In genomic region chr13:69721141-69721540, GRCm38 (mm10) we compare ENCODE assay signal across 18 mouse cellular contexts. TPM values are rescaled to one million over a fixed set of nuclear protein-coding genes. Genes with fewer than 3 reads are reported as not detected.
DNase-seq lines count a peak whose midpoint lies in the region; ATAC-seq and TF ChIP-seq lines count a peak whose summit lies in the region.
"Had no signal": no experiment of that assay in that cellular context is flagged by ENCODE, and none has a peak within 500 bp of the region (broad histone marks: within the 10 kb centered on the region; RNA-seq: fewer than 3 reads in every experiment).

No protein-coding gene starts in this region.

- no peak overlapping the region for H3K9ac ChIP-seq in heart, adult 2 months (ENCODE audit: low read depth, low read length)
- H3K9ac ChIP-seq in midbrain, embryonic 13.5 days (replicated peaks) = no peak overlapping the region
- H3K9ac ChIP-seq in midbrain, embryonic 15.5 days = no peak overlapping the region
- H3K9ac ChIP-seq: embryonic facial prominence, embryonic 12.5 days; heart, embryonic 15.5 days; limb, embryonic 13.5 days; liver, embryonic 14.5 days had no signal

- WGBS in heart, adult 2 months = 6% methylated on average over 6 of the region's 6 CpGs
- WGBS in midbrain, embryonic 13.5 days = 11% methylated on average over 6 of the region's 6 CpGs
- 8% methylated on average over 6 of the region's 6 CpGs for WGBS in midbrain, embryonic 15.5 days

- no peak overlapping the region for H3K4me3 ChIP-seq in heart, adult 2 months
- H3K4me3 ChIP-seq in midbrain, embryonic 13.5 days (replicated peaks) = no peak overlapping the region
- no peak overlapping the region for H3K4me3 ChIP-seq in midbrain, embryonic 15.5 days
- H3K4me3 ChIP-seq: embryonic facial prominence, embryonic 12.5 days; heart, embryonic 15.5 days; limb, embryonic 13.5 days; megakaryocyte, embryonic 14.5 days had no signal

- no peak for ATAC-seq in midbrain, embryonic 13.5 days
- ATAC-seq in midbrain, embryonic 15.5 days (replicated peaks) = no peak

- H3K4me2 ChIP-seq in midbrain, embryonic 13.5 days (replicated peaks) = peak overlapping the region; percentile 17
- no peak overlapping the region for H3K4me2 ChIP-seq in midbrain, embryonic 15.5 days
- H3K4me2 ChIP-seq: embryonic facial prominence, embryonic 12.5 days; heart, embryonic 15.5 days; limb, embryonic 13.5 days had no signal

- no peaks in the 10 kb centered on the region for H3K27me3 ChIP-seq in heart, adult 2 months (ENCODE audit: control insufficient read depth, insufficient read depth, low read length)
- H3K27me3 ChIP-seq in midbrain, embryonic 13.5 days = no peaks in the 10 kb centered on the region
- H3K27me3 ChIP-seq in midbrain, embryonic 15.5 days (replicated peaks) = no peaks in the 10 kb centered on the region
- H3K27me3 ChIP-seq: heart, embryonic 15.5 days; limb, embryonic 13.5 days; megakaryocyte, embryonic 14.5 days had no signal

- TF ChIP-seq EP300 in heart, adult 2 months (IDR thresholded peaks at IDR 0.05; ENCODE audit: insufficient read depth, low read depth, low read length) = no peak

- no peak for DNase-seq in heart, adult 2 months
- DNase-seq in heart, postnatal 4 days = no peak
- peak; percentile 65 for DNase-seq in adrenal gland, adult 8-10 months
- peak; percentile 71 for DNase-seq in brain, adult 2 months (ENCODE audit: low read depth, low spot score)
- no peak for DNase-seq in lung, postnatal 14 days
- DNase-seq: cerebellum, adult 2 months; kidney, adult 9 months; kidney, postnatal 36 days; right cerebral cortex, postnatal 25 days had no signal

- no peak for TF ChIP-seq CTCF in heart, adult 2 months (IDR thresholded peaks at IDR 0.05)

- TF ChIP-seq POLR2A in heart, adult 2 months (IDR thresholded peaks at IDR 0.05; ENCODE audit: insufficient read depth, low read depth, low read length) = no peak

- no peaks in the 10 kb centered on the region for H3K36me3 ChIP-seq in heart, adult 2 months (ENCODE audit: control insufficient read depth, insufficient read depth, low read length)
- 0 out of 2 replicates have a peak, but pooled peaks cover 4% of the 10 kb centered on the region for H3K36me3 ChIP-seq in midbrain, embryonic 13.5 days
- H3K36me3 ChIP-seq in midbrain, embryonic 15.5 days (replicated peaks) = no peaks in the 10 kb centered on the region
- H3K36me3 ChIP-seq: embryonic facial prominence, embryonic 12.5 days; heart, embryonic 15.5 days; limb, embryonic 13.5 days had no signal

- peak overlapping the region; percentile 26; the same call in 1 of the 2 replicates for H3K27ac ChIP-seq in heart, adult 2 months
- no peak overlapping the region for H3K27ac ChIP-seq in midbrain, embryonic 13.5 days
- no peak overlapping the region for H3K27ac ChIP-seq in midbrain, embryonic 15.5 days
- H3K27ac ChIP-seq: embryonic facial prominence, embryonic 12.5 days; heart, embryonic 15.5 days; limb, embryonic 13.5 days; liver, embryonic 14.5 days had no signal

- H3K9me3 ChIP-seq in midbrain, embryonic 13.5 days = no peaks in the 10 kb centered on the region
- no peaks in the 10 kb centered on the region for H3K9me3 ChIP-seq in midbrain, embryonic 15.5 days
- H3K9me3 ChIP-seq: embryonic facial prominence, embryonic 12.5 days; heart, embryonic 15.5 days; limb, embryonic 13.5 days; megakaryocyte, embryonic 14.5 days had no signal

- intact Hi-C loops in heart, adult 2 months (cut with DNase I) = no loop called here

- H3K79me2 ChIP-seq in heart, adult 2 months (replicated peaks; ENCODE audit: control insufficient read depth, insufficient read depth, low read length) = no peaks in the 10 kb centered on the region

- H3K4me1 ChIP-seq in heart, adult 2 months (ENCODE audit: control insufficient read depth, insufficient read depth, low read length) = peaks cover under 1% of the 10 kb centered on the region; the same call in 1 of the 2 replicates
- peaks cover 23% of the 10 kb centered on the region for H3K4me1 ChIP-seq in midbrain, embryonic 13.5 days (replicated peaks)
- peaks cover 18% of the 10 kb centered on the region for H3K4me1 ChIP-seq in midbrain, embryonic 15.5 days
- H3K4me1 ChIP-seq: embryonic facial prominence, embryonic 12.5 days; limb, embryonic 13.5 days; megakaryocyte, embryonic 14.5 days had no signal

RNA-seq across cellular contexts. Expression of gene Ube2ql1, which starts 18.5 kb away (rescaled TPM):
- 1 to 10 TPM; 5.9 to 6.0 TPM for total RNA-seq in heart, adult 2 months (2021)
- 8.0 and 9.8 TPM in 2 replicates for polyA plus RNA-seq in heart, adult 2 months (2012; rRNA removed)
- 1 to 10 TPM; 1.3 to 1.4 TPM for total RNA-seq in heart, postnatal 4 days (2021)
- 16.2 and 17.0 TPM in 2 replicates for polyA plus RNA-seq in midbrain, embryonic 13.5 days (2015; fragmentation: Nextera tagmentation; extraction: Ambion mirVana)
- polyA plus RNA-seq in midbrain, embryonic 15.5 days (2015; fragmentation: Nextera tagmentation; extraction: Ambion mirVana) = 24.0 and 25.1 TPM in 2 replicates
- total RNA-seq in adrenal gland, adult 8-10 months (2022) = 1 to 10 TPM in 3 of 4 experiments, under 1 TPM in 1; 0.68 to 2.6 (median 1.7) TPM
- total RNA-seq: common myeloid progenitor, adult 5-6 weeks; neutrophil, adult 5-6 weeks had no signal

Comparison
In these comparisons a context has a peak if more than half of its experiments do, and no peak if none do; other contexts are left out.
1. DNase-seq: peak in adrenal gland, adult 8-10 months (single experiment) and brain, adult 2 months (single experiment); none in heart, adult 2 months (0 of 2), heart, postnatal 4 days (single experiment) and lung, postnatal 14 days (single experiment).